Mouse (Mus musculus) liver, postnatal 0 days (tissue): ENCODE measurements around the gene Fnd3c2. TPM values are rescaled to one million over a fixed set of nuclear protein-coding genes. Genes with fewer than 3 reads are reported as not detected.
"Not testable (repeated sequence)": the region's sequence is repeated elsewhere in the genome, so short reads cannot be mapped to it uniquely, and the experiment has no call there.

Experiments
- ATAC-seq: fragments of 200-750 bp; cut with Nextera tagmentation; 2 replicates; pipeline ENCODE4 v1.8.0; 2017; ENCODE audit warnings: mild to moderate bottlenecking, moderate library complexity
- DNase-seq: peaks from one replicate; pipeline ENCODE4 v3.0.0-alpha.2; 2016
- H3K27ac ChIP-seq: fragments of 300-500 bp; sonication (generic); 2 replicates; pipeline ENCODE4 v1.5.1; 2014; ENCODE audit warnings: antibody characterized with exemption, moderate library complexity, mild to moderate bottlenecking, low read depth
- H3K27me3 ChIP-seq: fragments of 300-500 bp; sonication (generic); 2 replicates; pipeline ENCODE4 v1.6.1; 2014; ENCODE audit warnings: low read length, control low read depth, mixed read lengths; ENCODE audit not compliant: insufficient read depth
- H3K36me3 ChIP-seq: fragments of 300-500 bp; sonication (generic); replicated peaks from 2 replicates; pipeline ENCODE4 v1.6.1; 2014; ENCODE audit warnings: mild to moderate bottlenecking, control low read depth, low read length, moderate library complexity, mixed read lengths; ENCODE audit not compliant: insufficient read depth
- H3K4me1 ChIP-seq: fragments of 300-500 bp; sonication (generic); 2 replicates; pipeline ENCODE4 v1.6.1; 2014; ENCODE audit warnings: antibody characterized with exemption, mild to moderate bottlenecking, control low read depth; ENCODE audit not compliant: insufficient read depth
- H3K4me2 ChIP-seq: fragments of 300-500 bp; sonication (generic); 2 replicates; pipeline ENCODE4 v1.6.1; 2014; ENCODE audit warnings: low read depth, mild to moderate bottlenecking, low read length, moderate library complexity, mixed read lengths
- H3K4me3 ChIP-seq: fragments of 300-500 bp; sonication (generic); 2 replicates; pipeline ENCODE4 v1.5.1; 2014; ENCODE audit warnings: low read depth, low read length
- H3K9ac ChIP-seq: fragments of 300-500 bp; sonication (generic); replicated peaks from 2 replicates; pipeline ENCODE4 v1.6.1; 2014; ENCODE audit warnings: mild to moderate bottlenecking, moderate library complexity
- H3K9me3 ChIP-seq: fragments of 300-500 bp; sonication (generic); 2 replicates; pipeline ENCODE4 v1.6.1; 2016; ENCODE audit warnings: mild to moderate bottlenecking, control low read depth, low read length, mixed read lengths
- CTCF ChIP-seq: sonication (generic); IDR thresholded peaks from 2 replicates; pipeline ENCODE4 v1.5.1; 2016; ENCODE audit warnings: antibody characterized with exemption, low read depth
- EP300 ChIP-seq: IDR thresholded peaks from 2 replicates; pipeline ENCODE4 v1.6.1; 2016; ENCODE audit warnings: antibody characterized with exemption, low read depth, mild to moderate bottlenecking
- WGBS: fragments of 180-500 bp; shearing (Covaris S2); extraction: QIAGEN DNeasy Blood & Tissue Kit; methylation state at CpG from one replicate; pipeline ENCODE4 v1.1.7; 2014; ENCODE audit not compliant: insufficient replicate concordance; 5-methylcytosine and 5-hydroxymethylcytosine counted together
- polyA plus RNA-seq: library from polyadenylated mRNA; unstranded; fragments of >200 nt; fragmentation: Nextera tagmentation; extraction: Ambion mirVana; gene quantifications from 2 replicates; pipeline ENCODE4 v1.2.1, GENCODE M21; 2015

Fnd3c2 gene
- polyA plus RNA-seq, 1 experiment from 2014 or later: not detected

- DNase-seq (no peak), ATAC-seq (no peak)
- TF ChIP-seq CTCF (peak; percentile 53), EP300 (no peak)
- no peak overlapping the region for H3K27ac ChIP-seq
- H3K27me3 ChIP-seq: no peaks in the 10 kb centered on the region
- no peak overlapping the region for H3K4me2 ChIP-seq
- H3K36me3 ChIP-seq: peaks cover 16% of the 10 kb centered on the region
- WGBS: 64% methylated on average over 5 of the region's 5 CpGs
- H3K9me3 ChIP-seq: no peaks in the 10 kb centered on the region
- H3K4me3 ChIP-seq: no peak overlapping the region
- H3K4me1 ChIP-seq: no peaks in the 10 kb centered on the region
- no peak overlapping the region for H3K9ac ChIP-seq
Observed at GRCm38 (mm10) chrX:106197308-106197707, 57.9 kb downstream of the Fnd3c2 start.

GRCm38 (mm10) chrX:106194361-106194760 lies 60.8 kb downstream of the Fnd3c2 start:
- H3K36me3 ChIP-seq: peaks cover 17% of the 10 kb centered on the region
- not testable (repeated sequence) for H3K4me3 ChIP-seq, H3K27ac ChIP-seq, H3K9me3 ChIP-seq, H3K27me3 ChIP-seq, H3K9ac ChIP-seq, ATAC-seq, DNase-seq, H3K4me2 ChIP-seq, H3K4me1 ChIP-seq
- 76% methylated on average over 3 of the region's 6 CpGs for WGBS

GRCm38 (mm10) chrX:106190091-106190490 lies 65.1 kb downstream of the Fnd3c2 start:
- no peak for DNase-seq
- H3K4me2 ChIP-seq: peak overlapping the region; percentile 77
- no peaks in the 10 kb centered on the region for H3K9me3 ChIP-seq
- TF ChIP-seq CTCF (no peak), EP300 (no peak)
- peaks cover 8% of the 10 kb centered on the region for H3K4me1 ChIP-seq
- 38% methylated on average over 4 of the region's 4 CpGs for WGBS
- peaks cover 12% of the 10 kb centered on the region for H3K36me3 ChIP-seq
- H3K4me3 ChIP-seq: 0 out of 2 replicates have a peak overlapping the region, but pooled peaks have one; percentile 47
- H3K27ac ChIP-seq: no peak overlapping the region
- H3K27me3 ChIP-seq: no peaks in the 10 kb centered on the region
- ATAC-seq: no peak
- H3K9ac ChIP-seq: no peak overlapping the region

- H3K9ac ChIP-seq: peak overlapping the region; percentile 41; the same call in 1 of the 2 replicates
- H3K36me3 ChIP-seq: peaks cover 12% of the 10 kb centered on the region
- no peak for ATAC-seq
- TF ChIP-seq EP300: no peak
- no peak for TF ChIP-seq CTCF
- 36% methylated on average over 5 of the region's 5 CpGs for WGBS
- no peak for DNase-seq
- no peaks in the 10 kb centered on the region for H3K9me3 ChIP-seq
- H3K27ac ChIP-seq: peak overlapping the region; percentile 55; the same call in 1 of the 2 replicates
- peak overlapping the region; percentile 47 for H3K4me3 ChIP-seq
- H3K4me1 ChIP-seq: peaks cover 8% of the 10 kb centered on the region
- H3K27me3 ChIP-seq: no peaks in the 10 kb centered on the region
- peak overlapping the region; percentile 77 for H3K4me2 ChIP-seq
Observed at GRCm38 (mm10) chrX:106189356-106189755, 65.8 kb downstream of the Fnd3c2 start.

- WGBS: 15% methylated on average over 12 of the region's 12 CpGs
- no peaks in the 10 kb centered on the region for H3K27me3 ChIP-seq
- peak overlapping the region; percentile 56 for H3K27ac ChIP-seq
- peak overlapping the region; percentile 64 for H3K9ac ChIP-seq
- H3K4me2 ChIP-seq: peak overlapping the region; percentile 77
- peak; percentile 68 for DNase-seq
- peaks cover 8% of the 10 kb centered on the region for H3K4me1 ChIP-seq
- TF ChIP-seq CTCF: no peak
- no peak for TF ChIP-seq EP300
- peak; percentile 31 for ATAC-seq
- H3K36me3 ChIP-seq: peaks cover 6% of the 10 kb centered on the region; the same call in 1 of the 2 replicates
- no peaks in the 10 kb centered on the region for H3K9me3 ChIP-seq
- H3K4me3 ChIP-seq: peak overlapping the region; percentile 47
Observed at GRCm38 (mm10) chrX:106187737-106188136, 67.4 kb downstream of the Fnd3c2 start.

GRCm38 (mm10) chrX:106186713-106187649 lies 68.2 kb downstream of the Fnd3c2 start, which contains the start of gene Pgk1:
Gene Pgk1, plus strand, starts transcription at chrX:106187100.
- H3K4me2 ChIP-seq: peak within 1 kb of the TSS; percentile 77
- peaks cover 8% of the 10 kb centered on the region for H3K4me1 ChIP-seq
- H3K4me3 ChIP-seq: peak within 1 kb of the TSS; percentile 47
- DNase-seq (peak; percentile 90), ATAC-seq (peak; percentile 96)
- no peaks in the 10 kb centered on the region for H3K27me3 ChIP-seq
- 13% methylated on average over 45 of the region's 55 CpGs for WGBS
- peak within 1 kb of the TSS; percentile 64 for H3K9ac ChIP-seq
- no peaks in the 10 kb centered on the region for H3K9me3 ChIP-seq
- H3K27ac ChIP-seq: peak within 1 kb of the TSS; percentile 72
- TF ChIP-seq CTCF: peak; percentile 18; the same call in 1 of the 2 replicates
- no peak for TF ChIP-seq EP300
- H3K36me3 ChIP-seq: peaks cover 4% of the 10 kb centered on the region; the same call in 1 of the 2 replicates
